In genomic region chr11:43425824-43426413, GRCm38 (mm10) we compare ENCODE assay signal across 8 mouse cellular contexts. TPM values are rescaled to one million over a fixed set of nuclear protein-coding genes. Genes with fewer than 3 reads are reported as not detected.
DNase-seq lines count a peak whose midpoint lies in the region; ATAC-seq and TF ChIP-seq lines count a peak whose summit lies in the region.

Gene Pttg1 (minus strand): TSS chr11:43426251.

- H3K4me2 ChIP-seq in kidney, embryonic 14.5 days (replicated peaks; ENCODE audit: low read depth, low read length): peak within 1 kb of the TSS; percentile 46

- no peak for TF ChIP-seq CTCF in bone marrow macrophage, adult 2 months (IDR thresholded peaks at IDR 0.05; ENCODE audit: low read depth, low read length)
- TF ChIP-seq CTCF in embryonic fibroblast, embryonic 13.5 days (IDR thresholded peaks at IDR 0.05; ENCODE audit: borderline replicate concordance, insufficient read depth, low read length): no peak

- peak within 1 kb of the TSS; percentile 73 for H3K4me3 ChIP-seq in bone marrow macrophage, adult 2 months (ENCODE audit: insufficient read depth, low read length)
- peak within 1 kb of the TSS; percentile 73 for H3K4me3 ChIP-seq in embryonic fibroblast, embryonic 13.5 days (ENCODE audit: insufficient read depth, low read length)
- H3K4me3 ChIP-seq in kidney, embryonic 14.5 days (ENCODE audit: low read length): peak within 1 kb of the TSS; percentile 59

- DNase-seq in A20 (ENCODE audit: low read depth, low spot score): peak; percentile 91
- DNase-seq in heart, adult 9 months (ENCODE audit: low spot score in 2 of 2): peak; percentile 86 to 87
- peak; percentile 91 for DNase-seq in liver
- DNase-seq in spleen, postnatal 4 days (ENCODE audit: low spot score in 2 of 2): peak; percentile 81 to 87

- WGBS in kidney, embryonic 14.5 days: 3% methylated on average over 27 of the region's 27 CpGs

- H3K4me1 ChIP-seq in bone marrow macrophage, adult 2 months (ENCODE audit: control insufficient read depth, insufficient read depth, low read length): peaks cover 10% of the 10 kb centered on the region
- no peaks in the 10 kb centered on the region for H3K4me1 ChIP-seq in embryonic fibroblast, embryonic 13.5 days (ENCODE audit: control insufficient read depth, insufficient read depth, low read length)
- 0 out of 2 replicates have a peak, but pooled peaks cover 6% of the 10 kb centered on the region for H3K4me1 ChIP-seq in kidney, embryonic 14.5 days (ENCODE audit: control insufficient read depth, insufficient read depth, low read length)

- peak; percentile 97 for ATAC-seq in kidney, embryonic 14.5 days (ENCODE audit: low FRiP score, low TSS enrichment)
- peak; percentile 99 for ATAC-seq in monocyte, adult 5-6 weeks (replicated peaks; ENCODE audit: insufficient number of reproducible peaks, low FRiP score, low TSS enrichment, poor library complexity, severe bottlenecking)

- peak within 1 kb of the TSS; percentile 61 for H3K27ac ChIP-seq in bone marrow macrophage, adult 2 months (ENCODE audit: insufficient read depth, low read depth, low read length)
- H3K27ac ChIP-seq in embryonic fibroblast, embryonic 13.5 days (ENCODE audit: insufficient read depth, low read length): peak within 1 kb of the TSS; percentile 64; the same call in 1 of the 2 replicates
- peak within 1 kb of the TSS; percentile 47; the same call in 1 of the 2 replicates for H3K27ac ChIP-seq in kidney, embryonic 14.5 days (ENCODE audit: low read depth, low read length)

- no peaks in the 10 kb centered on the region for H3K36me3 ChIP-seq in kidney, embryonic 14.5 days (ENCODE audit: control insufficient read depth, insufficient read depth, low read length)

- H3K9ac ChIP-seq in kidney, embryonic 14.5 days (ENCODE audit: low read depth, low read length): peak within 1 kb of the TSS; percentile 69

- H3K27me3 ChIP-seq in kidney, embryonic 14.5 days (ENCODE audit: control insufficient read depth, insufficient read depth, low read length): no peaks in the 10 kb centered on the region

- H3K9me3 ChIP-seq in kidney, embryonic 14.5 days (ENCODE audit: control insufficient read depth, low read length): no peaks in the 10 kb centered on the region

- no peak for TF ChIP-seq POLR2A in bone marrow macrophage, adult 2 months (IDR thresholded peaks at IDR 0.05; ENCODE audit: borderline replicate concordance, low read depth, low read length)
- peak; percentile 98 for TF ChIP-seq POLR2A in embryonic fibroblast, embryonic 13.5 days (IDR thresholded peaks at IDR 0.05; ENCODE audit: low read depth, low read length)

RNA-seq across cellular contexts. Expression of gene Pttg1, which starts in this region (rescaled TPM):
- polyA plus RNA-seq in bone marrow macrophage, adult 2 months (2012; ENCODE audit: insufficient read depth, insufficient read length, missing spikeins): 60.1 and 81.7 TPM in 2 replicates
- polyA plus RNA-seq in embryonic fibroblast, embryonic 13.5 days (2011; ENCODE audit: insufficient read length, low read depth, missing spikeins): 40.7 and 57.0 TPM in 2 replicates
- polyA plus RNA-seq in kidney, embryonic 14.5 days (2014; fragmentation: Nextera tagmentation; extraction: Ambion mirVana): 105 and 129 TPM in 2 replicates
- 67.5 to 109 TPM (median 103 TPM) in 3 replicates for total RNA-seq in monocyte, adult 5-6 weeks (2017)

Comparison
In these comparisons a context has a peak if more than half of its experiments do, and no peak if none do; other contexts are left out.
1. Peak in every context shown above with its lines: DNase-seq, ATAC-seq, H3K4me3 ChIP-seq and H3K27ac ChIP-seq.